Mouse (Mus musculus) layer of hippocampus, adult 9-11 months (tissue): ENCODE results near the gene Ccdc141.
A peak's percentile ranks its signal among the peaks of the same experiment; 100 is the strongest.

Experiments
- DNase-seq: peaks from one replicate; pipeline ENCODE4 v3.0.0; 2022

Gene Ccdc141

GRCm38 (mm10) chr2:76969637-76970036 is 200.8 kb downstream of the Ccdc141 start:
- no peak for DNase-seq

- peak; percentile 65 for DNase-seq
Measured at GRCm38 (mm10) chr2:76968919-76969318, 201.5 kb downstream of the Ccdc141 start.

- DNase-seq = no peak
Measured at GRCm38 (mm10) chr2:76966582-76966981, 203.9 kb downstream of the Ccdc141 start.

- no peak for DNase-seq
Measured at GRCm38 (mm10) chr2:76966013-76966412, 204.4 kb downstream of the Ccdc141 start.

GRCm38 (mm10) chr2:76965542-76965941 is 204.9 kb downstream of the Ccdc141 start:
- no peak for DNase-seq

GRCm38 (mm10) chr2:76962045-76962432 is 208.4 kb downstream of the Ccdc141 start:
- no peak for DNase-seq

GRCm38 (mm10) chr2:76961420-76962044 is 208.9 kb downstream of the Ccdc141 start:
- no peak for DNase-seq
